Mouse (Mus musculus) stomach, embryonic 16.5 days (tissue): ENCODE data around the gene Clpb. TPM values are rescaled to one million over a fixed set of nuclear protein-coding genes. Genes with fewer than 3 reads are reported as not detected.
"Not testable (repeated sequence)": the region's sequence is repeated elsewhere in the genome, so short reads cannot be mapped to it uniquely, and the experiment has no call there.

Experiments
- ATAC-seq: fragments of 200-750 bp; cut with Nextera tagmentation; 2 replicates; pipeline ENCODE4 v1.8.0; 2017; ENCODE audit warnings: moderate number of reproducible peaks, moderate TSS enrichment; ENCODE audit not compliant: insufficient read depth, low FRiP score
- H3K27ac ChIP-seq: fragments of 300-500 bp; sonication (generic); 2 replicates; pipeline ENCODE4 v1.5.1; 2014; ENCODE audit warnings: low read length
- H3K27me3 ChIP-seq: fragments of 300-500 bp; sonication (generic); 2 replicates; pipeline ENCODE4 v1.6.1; 2014; ENCODE audit warnings: low read length, control low read depth, mixed read lengths; ENCODE audit not compliant: control insufficient read depth, insufficient read depth
- H3K36me3 ChIP-seq: fragments of 300-500 bp; sonication (generic); 2 replicates; pipeline ENCODE4 v1.6.1; 2014; ENCODE audit warnings: low read length; ENCODE audit not compliant: control insufficient read depth, insufficient read depth
- H3K4me1 ChIP-seq: fragments of 300-500 bp; sonication (generic); 2 replicates; pipeline ENCODE4 v1.6.1; 2014; ENCODE audit warnings: low read length, control low read depth, mixed read lengths; ENCODE audit not compliant: control insufficient read depth, insufficient read depth
- H3K4me2 ChIP-seq: fragments of 300-500 bp; sonication (generic); 2 replicates; pipeline ENCODE4 v1.6.1; 2014; ENCODE audit warnings: low read depth, low read length, mixed read lengths
- H3K4me3 ChIP-seq: fragments of 300-500 bp; sonication (generic); replicated peaks from 2 replicates; pipeline ENCODE4 v1.5.1; 2014; ENCODE audit warnings: mild to moderate bottlenecking, low read length
- H3K9ac ChIP-seq: fragments of 300-500 bp; sonication (generic); 2 replicates; pipeline ENCODE4 v1.6.1; 2014; ENCODE audit warnings: low read length
- H3K9me3 ChIP-seq: fragments of 300-500 bp; sonication (generic); replicated peaks from 2 replicates; pipeline ENCODE4 v1.6.1; 2016; ENCODE audit warnings: low read length, control low read depth; ENCODE audit not compliant: control insufficient read depth
- WGBS: fragments of 180-500 bp; shearing (Covaris S2); extraction: QIAGEN DNeasy Blood & Tissue Kit; methylation state at CpG from one replicate; pipeline ENCODE4 v1.1.7; 2014; 5-methylcytosine and 5-hydroxymethylcytosine counted together
- polyA plus RNA-seq: library from polyadenylated mRNA; unstranded; fragments of >200 nt; fragmentation: Nextera tagmentation; extraction: Ambion mirVana; gene quantifications from 2 replicates; pipeline ENCODE4 v1.2.1, GENCODE M21; 2015

The Clpb gene
- 55.9 and 62.8 TPM in 2 replicates for polyA plus RNA-seq

DNA sequence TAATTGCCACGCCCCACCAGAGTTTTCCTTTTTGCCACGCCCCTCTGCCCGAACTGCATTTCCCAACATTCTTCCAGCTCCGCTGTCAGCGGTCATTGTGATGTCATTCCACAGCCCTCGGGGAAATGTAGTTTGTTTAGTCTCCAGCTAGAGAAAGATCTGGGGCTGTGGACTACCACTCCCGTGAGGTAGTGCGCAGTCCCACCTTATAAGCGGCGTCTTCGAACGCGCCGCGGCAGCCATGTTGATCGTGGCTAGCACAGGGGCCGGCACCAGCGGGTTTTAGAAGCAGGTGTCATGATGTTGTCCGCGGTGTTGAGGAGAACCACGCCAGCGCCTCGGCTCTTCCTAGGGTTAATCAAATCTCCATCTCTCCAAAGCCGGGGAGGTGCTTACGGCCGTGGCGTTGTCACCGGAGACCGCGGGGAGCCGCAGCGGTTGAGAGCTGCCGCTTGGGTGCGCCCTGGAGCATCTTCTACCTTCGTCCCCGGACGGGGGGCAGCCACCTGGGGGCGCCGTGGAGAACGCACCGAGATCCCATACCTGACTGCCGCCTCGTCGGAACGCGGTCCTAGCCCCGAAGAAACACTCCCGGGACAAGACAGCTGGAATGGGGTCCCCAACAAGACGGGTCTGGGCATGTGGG lies at the start of gene Clpb:
Gene Clpb (plus strand): TSS at position 120 of the 646 bp plus-strand sequence.
- ATAC-seq = peak; percentile 98
- H3K36me3 ChIP-seq = no peaks in the 10 kb centered on the region
- peak within 1 kb of the TSS; percentile 56 for H3K27ac ChIP-seq
- 1% methylated on average over 49 of the region's 49 CpGs for WGBS
- no peaks in the 10 kb centered on the region for H3K9me3 ChIP-seq
- peak within 1 kb of the TSS; percentile 80 for H3K4me2 ChIP-seq
- no peaks in the 10 kb centered on the region for H3K27me3 ChIP-seq
- H3K4me1 ChIP-seq = peaks cover 16% of the 10 kb centered on the region
- H3K9ac ChIP-seq = peak within 1 kb of the TSS; percentile 69
- H3K4me3 ChIP-seq = peak within 1 kb of the TSS; percentile 76

GRCm38 (mm10) chr7:101615406-101615805 lies 48.0 kb upstream of the Clpb start:
- WGBS = 78% methylated on average over 7 of the region's 7 CpGs
- H3K36me3 ChIP-seq = no peaks in the 10 kb centered on the region
- no peak overlapping the region for H3K27ac ChIP-seq
- H3K27me3 ChIP-seq = no peaks in the 10 kb centered on the region
- no peaks in the 10 kb centered on the region for H3K4me1 ChIP-seq
- no peak for ATAC-seq
- H3K9ac ChIP-seq = no peak overlapping the region
- no peak overlapping the region for H3K4me3 ChIP-seq
- H3K9me3 ChIP-seq = no peaks in the 10 kb centered on the region
- no peak overlapping the region for H3K4me2 ChIP-seq

GRCm38 (mm10) chr7:101616136-101616835 lies 47.1 kb upstream of the Clpb start:
- no peak overlapping the region for H3K4me2 ChIP-seq
- H3K4me1 ChIP-seq = no peaks in the 10 kb centered on the region
- no peak for ATAC-seq
- 71% methylated on average over 6 of the region's 6 CpGs for WGBS
- no peaks in the 10 kb centered on the region for H3K9me3 ChIP-seq
- no peak overlapping the region for H3K4me3 ChIP-seq
- H3K9ac ChIP-seq = no peak overlapping the region
- H3K27me3 ChIP-seq = no peaks in the 10 kb centered on the region
- no peaks in the 10 kb centered on the region for H3K36me3 ChIP-seq
- H3K27ac ChIP-seq = no peak overlapping the region

DNA sequence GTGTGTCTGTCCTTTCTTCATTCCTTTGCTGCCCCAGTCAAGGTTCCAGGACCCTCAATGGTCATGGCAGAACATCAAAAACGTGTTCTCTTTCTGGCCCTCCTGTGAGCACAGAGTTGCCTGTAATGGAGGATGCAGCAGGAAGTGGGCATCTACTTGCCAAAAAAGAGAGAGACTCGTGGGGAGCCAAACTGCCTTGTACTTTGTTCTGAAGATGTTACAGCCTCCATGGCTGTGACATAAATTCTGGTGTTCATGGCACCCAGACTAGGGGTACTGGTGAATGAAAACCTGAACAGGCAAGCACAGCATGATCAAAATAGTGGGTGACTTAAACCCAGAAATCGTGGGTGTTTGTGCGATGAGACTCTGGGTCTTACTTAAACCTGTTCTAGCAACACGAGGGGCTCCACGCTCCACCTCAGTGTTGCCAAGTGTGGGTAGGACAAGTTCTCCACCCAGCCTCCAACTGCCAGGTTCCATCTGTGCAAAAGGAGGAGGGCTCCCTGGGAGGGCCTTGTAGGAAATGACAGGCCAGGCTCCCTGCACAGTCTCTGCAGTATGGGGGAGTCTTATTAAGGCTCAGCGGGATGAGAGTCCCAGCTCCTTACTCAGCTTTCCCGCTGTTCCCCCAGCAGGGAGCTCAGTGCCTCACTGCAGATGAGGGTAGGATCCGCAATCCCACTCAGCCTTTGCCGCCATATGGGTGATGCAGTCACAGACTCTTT lies 45.8 kb upstream of the Clpb start:
- 73% methylated on average over 10 of the region's 10 CpGs for WGBS
- H3K27me3 ChIP-seq = no peaks in the 10 kb centered on the region
- H3K27ac ChIP-seq = no peak overlapping the region
- H3K36me3 ChIP-seq = no peaks in the 10 kb centered on the region
- no peaks in the 10 kb centered on the region for H3K4me1 ChIP-seq
- H3K9me3 ChIP-seq = no peaks in the 10 kb centered on the region
- H3K9ac ChIP-seq = no peak overlapping the region
- no peak for ATAC-seq
- H3K4me2 ChIP-seq = no peak overlapping the region
- no peak overlapping the region for H3K4me3 ChIP-seq

GRCm38 (mm10) chr7:101618273-101618672 lies 45.2 kb upstream of the Clpb start:
- Histone ChIP-seq H3K9me3 (no peaks in the 10 kb centered on the region), H3K36me3 (no peaks in the 10 kb centered on the region), H3K9ac (no peak overlapping the region), H3K27me3 (no peaks in the 10 kb centered on the region), H3K4me2 (no peak overlapping the region), H3K4me3 (no peak overlapping the region), H3K27ac (no peak overlapping the region), H3K4me1 (no peaks in the 10 kb centered on the region)
- 78% methylated on average over 7 of the region's 7 CpGs for WGBS
- no peak for ATAC-seq

DNA sequence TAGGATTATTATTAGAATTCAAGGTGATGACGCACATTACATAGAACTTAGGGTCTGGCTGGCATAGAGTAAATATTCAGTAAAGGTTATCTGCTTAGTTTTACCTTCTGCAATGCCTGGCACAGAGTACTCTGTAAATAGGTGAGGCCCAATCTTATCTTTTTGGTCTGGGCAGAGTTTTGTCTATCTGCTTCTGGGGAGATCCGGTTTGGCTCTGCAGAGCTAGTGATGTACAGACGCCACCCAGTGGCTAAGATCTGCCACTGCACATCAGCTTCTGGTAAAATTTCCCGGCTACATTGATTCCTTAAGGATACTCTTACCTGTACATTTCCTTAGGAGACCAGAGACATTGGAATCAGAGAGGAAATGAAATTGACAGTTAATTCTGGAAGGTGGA lies 43.1 kb upstream of the Clpb start:
- Histone ChIP-seq H3K36me3 (no peaks in the 10 kb centered on the region), H3K9ac (no peak overlapping the region), H3K9me3 (no peaks in the 10 kb centered on the region), H3K4me2 (no peak overlapping the region), H3K4me1 (no peaks in the 10 kb centered on the region), H3K4me3 (no peak overlapping the region), H3K27ac (no peak overlapping the region), H3K27me3 (no peaks in the 10 kb centered on the region)
- 23% methylated on average over 4 of the region's 4 CpGs for WGBS
- ATAC-seq = peak; percentile 70; the same call in 1 of the 2 replicates

GRCm38 (mm10) chr7:101621861-101622260 lies 41.6 kb upstream of the Clpb start:
- not testable (repeated sequence) for H3K27ac ChIP-seq, H3K9ac ChIP-seq, H3K4me1 ChIP-seq, ATAC-seq, H3K9me3 ChIP-seq, H3K27me3 ChIP-seq, H3K4me2 ChIP-seq, H3K36me3 ChIP-seq, H3K4me3 ChIP-seq
- 86% methylated on average over 4 of the region's 4 CpGs for WGBS

DNA sequence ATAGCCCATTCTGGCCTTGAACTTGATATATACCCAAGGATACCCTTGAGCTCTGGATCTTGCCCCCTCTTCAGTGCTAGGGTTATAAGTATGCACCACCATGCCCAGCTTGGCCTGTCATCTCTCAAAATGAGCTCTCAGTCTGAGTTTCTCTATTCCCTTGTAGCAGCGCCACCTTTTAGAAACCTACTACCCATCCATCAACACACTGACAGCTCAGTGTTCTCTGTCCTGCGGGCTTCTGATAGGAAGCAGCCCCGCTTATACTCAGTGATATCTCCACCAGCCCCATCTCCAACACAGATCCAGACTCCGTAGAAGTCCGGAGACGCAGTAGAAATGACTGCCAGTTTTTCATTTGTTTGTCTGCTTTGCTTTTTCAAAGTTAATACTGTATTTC lies 39.1 kb upstream of the Clpb start:
- Histone ChIP-seq H3K4me1 (no peaks in the 10 kb centered on the region), H3K27me3 (no peaks in the 10 kb centered on the region), H3K9ac (no peak overlapping the region), H3K9me3 (no peaks in the 10 kb centered on the region), H3K4me2 (no peak overlapping the region), H3K36me3 (no peaks in the 10 kb centered on the region), H3K4me3 (no peak overlapping the region), H3K27ac (no peak overlapping the region)
- WGBS = 40% methylated on average over 6 of the region's 6 CpGs
- ATAC-seq = no peak

DNA sequence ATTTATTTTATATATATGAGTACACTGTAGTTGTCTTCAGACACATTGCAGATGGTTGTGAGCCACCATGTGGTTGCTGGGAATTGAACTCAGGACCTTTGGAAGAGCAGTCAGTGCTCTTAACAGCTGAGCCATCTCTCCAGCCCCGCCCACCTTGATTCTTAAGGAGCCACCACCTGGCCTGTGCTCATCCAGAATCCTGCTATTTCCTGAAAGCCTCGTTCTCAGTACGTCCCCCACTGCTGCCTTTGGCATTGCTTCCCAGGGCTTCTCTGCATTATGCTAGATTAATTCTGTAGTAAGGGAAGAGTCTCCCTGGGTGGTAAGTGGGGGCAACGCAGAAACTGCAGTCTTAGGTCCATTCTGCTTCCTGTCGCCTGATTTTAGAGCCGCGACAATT lies 36.3 kb upstream of the Clpb start:
- H3K36me3 ChIP-seq, H3K4me2 ChIP-seq, ATAC-seq, H3K27ac ChIP-seq, H3K27me3 ChIP-seq, H3K4me3 ChIP-seq, H3K9me3 ChIP-seq, H3K9ac ChIP-seq, H3K4me1 ChIP-seq: not testable (repeated sequence)
- WGBS = 68% methylated on average over 7 of the region's 7 CpGs
